Mouse (Mus musculus): ENCODE measurements around the gene Cox10. TPM values are rescaled to one million over a fixed set of nuclear protein-coding genes. Genes with fewer than 3 reads are reported as not detected.
A peak's percentile ranks its signal among the peaks of the same experiment; 100 is the strongest.

The Cox10 gene
- polyA plus RNA-seq, 1 experiment from 2014 or later, result 23.9 TPM

- ATAC-seq (ENCODE audit: low FRiP score, low read depth), result no peak
- H3K9ac ChIP-seq, result peak overlapping the region; percentile 31; the same call in 1 of the 2 replicates
- H3K36me3 ChIP-seq, result peaks cover 8% of the 10 kb centered on the region; the same call in 1 of the 2 replicates
- H3K4me1 ChIP-seq, result peaks cover 30% of the 10 kb centered on the region
- no peaks in the 10 kb centered on the region for H3K9me3 ChIP-seq
- H3K4me3 ChIP-seq, result no peak overlapping the region
- H3K4me2 ChIP-seq (replicated peaks), result no peak overlapping the region
- H3K27me3 ChIP-seq, result 0 out of 2 replicates have a peak, but pooled peaks cover 3% of the 10 kb centered on the region
- no peak overlapping the region for H3K27ac ChIP-seq
- 44% methylated on average over 11 of the region's 11 CpGs for WGBS
These were observed 109.9 kb downstream of the Cox10 start for GRCm38 (mm10) chr11:63969205-63969910.

DNA sequence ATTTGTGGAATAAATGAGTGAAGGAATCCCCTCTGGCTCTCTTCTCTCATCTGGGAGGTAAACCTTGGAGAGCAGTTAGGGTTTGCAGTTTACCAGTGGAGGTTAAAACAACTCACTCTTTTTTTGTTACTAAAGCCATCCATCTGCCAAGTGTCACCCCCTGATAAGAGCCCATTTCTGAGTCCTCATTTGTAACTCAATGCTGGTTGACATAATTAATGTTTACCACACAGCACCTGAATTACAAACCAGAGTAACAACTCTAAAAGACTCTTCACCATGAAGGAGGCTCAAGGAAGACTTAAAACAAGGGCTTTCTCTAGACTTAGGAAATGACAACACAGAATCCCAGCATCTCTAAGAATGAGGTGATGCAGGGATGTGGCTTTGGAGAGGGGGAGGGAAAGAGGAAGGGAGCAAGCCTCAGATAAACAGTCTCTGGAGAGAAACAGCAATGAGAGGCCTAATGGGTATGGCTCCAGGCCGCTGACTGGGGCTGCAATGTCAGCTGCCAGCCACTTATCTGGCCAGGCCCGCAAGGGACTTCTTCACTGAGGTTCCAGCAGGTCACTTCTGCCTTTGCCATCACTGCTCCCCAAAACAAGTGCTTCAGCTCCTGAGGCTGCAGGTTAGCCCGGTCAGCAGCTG lies 110.8 kb downstream of the Cox10 start:
- Histone ChIP-seq H3K36me3 (peaks cover 12% of the 10 kb centered on the region), H3K27me3 (0 out of 2 replicates have a peak, but pooled peaks cover 3% of the 10 kb centered on the region), H3K4me2 (replicated peaks) (no peak overlapping the region), H3K9ac (peak overlapping the region; percentile 31; the same call in 1 of the 2 replicates), H3K4me1 (peaks cover 30% of the 10 kb centered on the region), H3K27ac (peak overlapping the region; percentile 10; the same call in 1 of the 2 replicates), H3K9me3 (no peaks in the 10 kb centered on the region), H3K4me3 (no peak overlapping the region)
- 45% methylated on average over 3 of the region's 3 CpGs for WGBS
- ATAC-seq (ENCODE audit: low FRiP score, low read depth), result no peak

- 66% methylated on average over 9 of the region's 9 CpGs for WGBS
- Histone ChIP-seq H3K27me3 (0 out of 2 replicates have a peak, but pooled peaks cover 7% of the 10 kb centered on the region), H3K9me3 (no peaks in the 10 kb centered on the region), H3K4me2 (replicated peaks) (no peak overlapping the region), H3K27ac (no peak overlapping the region), H3K36me3 (peaks cover 13% of the 10 kb centered on the region), H3K4me3 (no peak overlapping the region), H3K4me1 (peaks cover 30% of the 10 kb centered on the region), H3K9ac (no peak overlapping the region)
- no peak for ATAC-seq (ENCODE audit: low FRiP score, low read depth)
These were observed 111.5 kb downstream of the Cox10 start for GRCm38 (mm10) chr11:63967641-63968387.

- Histone ChIP-seq H3K36me3 (peaks cover 13% of the 10 kb centered on the region), H3K4me2 (replicated peaks) (no peak overlapping the region), H3K9ac (no peak overlapping the region), H3K27me3 (0 out of 2 replicates have a peak, but pooled peaks cover 7% of the 10 kb centered on the region), H3K4me1 (peaks cover 35% of the 10 kb centered on the region), H3K4me3 (no peak overlapping the region), H3K27ac (no peak overlapping the region), H3K9me3 (no peaks in the 10 kb centered on the region)
- WGBS, result 61% methylated on average over 5 of the region's 5 CpGs
- no peak for ATAC-seq (ENCODE audit: low FRiP score, low read depth)
These were observed 113.8 kb downstream of the Cox10 start for GRCm38 (mm10) chr11:63965437-63965836.

GRCm38 (mm10) chr11:63957207-63957606 lies 122.1 kb downstream of the Cox10 start:
- ATAC-seq (ENCODE audit: low FRiP score, low read depth), result no peak
- Histone ChIP-seq H3K27me3 (peaks cover 16% of the 10 kb centered on the region), H3K9ac (no peak overlapping the region), H3K27ac (no peak overlapping the region), H3K9me3 (no peaks in the 10 kb centered on the region), H3K36me3 (no peaks in the 10 kb centered on the region), H3K4me1 (peaks cover 16% of the 10 kb centered on the region), H3K4me2 (replicated peaks) (no peak overlapping the region), H3K4me3 (no peak overlapping the region)
- WGBS, result 61% methylated on average over 4 of the region's 4 CpGs

DNA sequence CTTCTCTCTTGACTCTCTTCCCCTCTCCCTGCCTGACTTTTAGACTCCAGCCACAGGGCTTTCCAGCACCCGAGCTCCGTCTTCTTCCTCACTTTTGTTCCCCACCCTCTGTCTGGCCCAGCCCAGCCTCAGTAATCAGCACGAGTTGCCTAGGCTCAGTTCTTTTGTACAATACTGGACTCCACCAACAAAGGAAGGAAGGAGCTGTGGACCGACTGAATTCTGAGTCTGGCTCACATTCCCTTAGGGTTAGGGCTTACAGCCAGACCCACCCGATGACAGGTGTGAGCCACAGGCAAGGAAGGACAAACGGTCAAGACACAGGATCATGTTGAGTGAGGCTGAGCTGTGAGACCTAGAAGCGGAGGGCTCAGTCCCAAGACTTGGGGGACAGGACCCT lies 122.5 kb downstream of the Cox10 start:
- Histone ChIP-seq H3K9ac (no peak overlapping the region), H3K4me2 (replicated peaks) (no peak overlapping the region), H3K27me3 (peaks cover 17% of the 10 kb centered on the region), H3K36me3 (no peaks in the 10 kb centered on the region), H3K4me3 (no peak overlapping the region), H3K9me3 (no peaks in the 10 kb centered on the region), H3K4me1 (peaks cover 21% of the 10 kb centered on the region), H3K27ac (no peak overlapping the region)
- WGBS, result 43% methylated on average over 7 of the region's 7 CpGs
- ATAC-seq (ENCODE audit: low FRiP score, low read depth), result no peak

- peaks cover 29% of the 10 kb centered on the region for H3K27me3 ChIP-seq
- no peak overlapping the region for H3K4me3 ChIP-seq
- no peak overlapping the region for H3K27ac ChIP-seq
- H3K4me1 ChIP-seq, result peaks cover 21% of the 10 kb centered on the region
- no peak overlapping the region for H3K9ac ChIP-seq
- no peaks in the 10 kb centered on the region for H3K9me3 ChIP-seq
- H3K4me2 ChIP-seq (replicated peaks), result no peak overlapping the region
- WGBS, result 93% methylated on average over 2 of the region's 2 CpGs
- no peaks in the 10 kb centered on the region for H3K36me3 ChIP-seq
- ATAC-seq (ENCODE audit: low FRiP score, low read depth), result no peak
These were observed 125.4 kb downstream of the Cox10 start for GRCm38 (mm10) chr11:63953887-63954286.

GRCm38 (mm10) chr11:63952743-63953191 lies 126.5 kb downstream of the Cox10 start:
- ATAC-seq (ENCODE audit: low FRiP score, low read depth), result no peak
- no peaks in the 10 kb centered on the region for H3K9me3 ChIP-seq
- H3K27me3 ChIP-seq, result peaks cover 33% of the 10 kb centered on the region
- WGBS, result 43% methylated on average over 4 of the region's 4 CpGs
- H3K4me2 ChIP-seq (replicated peaks), result no peak overlapping the region
- no peak overlapping the region for H3K9ac ChIP-seq
- no peak overlapping the region for H3K4me3 ChIP-seq
- no peak overlapping the region for H3K27ac ChIP-seq
- no peaks in the 10 kb centered on the region for H3K36me3 ChIP-seq
- H3K4me1 ChIP-seq, result peaks cover 21% of the 10 kb centered on the region

GRCm38 (mm10) chr11:63951831-63952631 lies 127.2 kb downstream of the Cox10 start:
- peak overlapping the region; percentile 23 for H3K4me3 ChIP-seq
- H3K27me3 ChIP-seq, result peaks cover 33% of the 10 kb centered on the region
- H3K36me3 ChIP-seq, result no peaks in the 10 kb centered on the region
- H3K9ac ChIP-seq, result no peak overlapping the region
- WGBS, result 8% methylated on average over 19 of the region's 19 CpGs
- H3K9me3 ChIP-seq, result no peaks in the 10 kb centered on the region
- no peak overlapping the region for H3K27ac ChIP-seq
- peak overlapping the region; percentile 53 for H3K4me2 ChIP-seq (replicated peaks)
- peaks cover 26% of the 10 kb centered on the region for H3K4me1 ChIP-seq
- ATAC-seq (ENCODE audit: low FRiP score, low read depth), result peak; percentile 52; the same call in 1 of the 2 replicates

DNA sequence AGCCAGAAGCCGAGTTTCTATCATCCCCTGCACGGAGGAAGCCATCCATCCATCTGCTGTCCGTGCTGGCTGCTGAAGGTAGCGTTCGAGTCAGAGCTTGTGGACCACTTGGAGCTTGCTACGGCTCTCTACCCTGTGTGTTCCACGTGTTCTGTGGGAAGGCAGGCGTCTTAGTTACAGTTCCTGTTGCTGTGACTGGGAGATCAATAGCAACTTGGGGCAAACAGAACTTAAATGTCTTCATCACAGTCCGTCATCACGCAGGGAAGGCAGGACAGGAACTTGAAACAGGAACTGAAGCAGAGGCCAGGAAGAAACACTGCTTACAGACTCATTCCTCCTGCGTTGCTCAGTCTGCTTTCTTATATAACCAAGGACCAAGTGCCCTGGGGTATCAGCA lies 130.9 kb downstream of the Cox10 start:
- Histone ChIP-seq H3K9ac (no peak overlapping the region), H3K4me3 (no peak overlapping the region), H3K9me3 (no peaks in the 10 kb centered on the region), H3K4me2 (replicated peaks) (no peak overlapping the region), H3K27me3 (peaks cover 28% of the 10 kb centered on the region), H3K27ac (no peak overlapping the region), H3K4me1 (peaks cover 13% of the 10 kb centered on the region), H3K36me3 (no peaks in the 10 kb centered on the region)
- no peak for ATAC-seq (ENCODE audit: low FRiP score, low read depth)
- WGBS, result 87% methylated on average over 11 of the region's 11 CpGs

DNA sequence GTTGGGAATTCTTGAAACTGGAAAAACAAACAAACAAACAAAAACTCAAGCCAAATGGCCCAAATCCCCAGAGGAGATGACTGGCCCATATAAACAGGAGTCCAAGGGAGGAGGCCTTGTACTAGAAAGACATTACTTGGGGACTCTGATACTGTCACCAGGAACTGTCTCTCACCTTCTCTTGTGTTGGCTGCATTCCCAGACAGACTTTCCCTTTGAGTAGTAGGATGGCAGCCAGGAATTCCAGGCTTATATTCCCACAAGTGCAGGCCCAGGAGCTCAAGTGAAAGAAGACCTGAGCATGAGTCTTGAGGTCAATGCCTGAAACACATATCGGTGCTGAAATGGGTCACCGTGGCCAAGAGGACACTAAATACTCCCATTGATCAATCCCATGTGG lies 132.2 kb downstream of the Cox10 start:
- Histone ChIP-seq H3K4me1 (peaks cover 8% of the 10 kb centered on the region), H3K9ac (no peak overlapping the region), H3K27me3 (peaks cover 16% of the 10 kb centered on the region), H3K4me2 (replicated peaks) (no peak overlapping the region), H3K36me3 (no peaks in the 10 kb centered on the region), H3K9me3 (no peaks in the 10 kb centered on the region), H3K27ac (no peak overlapping the region), H3K4me3 (no peak overlapping the region)
- no peak for ATAC-seq (ENCODE audit: low FRiP score, low read depth)
- WGBS, result 58% methylated on average over 2 of the region's 2 CpGs

Measured in limb, embryonic 13.5 days (tissue).